19 mouse cellular contexts compared by ENCODE assay signal in genomic region chr13:9887261-9887660, GRCm38 (mm10).
DNase-seq lines count a peak whose midpoint lies in the region; ATAC-seq lines count a peak whose summit lies in the region.
"Had no signal": no experiment of that assay in that cellular context is flagged by ENCODE, and none has a peak within 500 bp of the region (broad histone marks: within the 10 kb centered on the region; RNA-seq: fewer than 3 reads in every experiment).

No protein-coding gene starts in this region.

- whole genome bisulfite sequencing in heart, embryonic 11.5 days (ENCODE audit: insufficient replicate concordance): 77% methylated on average over 5 of the region's 5 CpGs

- ATAC-seq in heart, embryonic 11.5 days (replicated peaks; ENCODE audit: insufficient number of reproducible peaks, low FRiP score, low TSS enrichment): no peak
- ATAC-seq: activated CD4-positive, CD25-positive, alpha-beta regulatory T cell, adult 4 months; CD4-positive, CD25-positive, alpha-beta regulatory T cell, adult 4 months; Patski had no signal

- intact Hi-C loops in heart, postnatal 25 days (cut with DNase I): loop anchor here (10.0 kb wide), 1 partner anchor 1678 kb away; no protein-coding TSS in a partner anchor
- intact Hi-C loops in heart, postnatal 10 days (cut with DNase I): loop anchor here (10.0 kb wide), 2 partner anchors 648 to 828 kb away; no protein-coding TSS in a partner anchor

- H3K4me1 ChIP-seq in heart, embryonic 11.5 days (ENCODE audit: control insufficient read depth, insufficient read depth, low read length): no peaks in the 10 kb centered on the region; the same call in 1 of the 2 replicates

- H3K27me3 ChIP-seq in heart, embryonic 11.5 days (ENCODE audit: control insufficient read depth, insufficient read depth, low read length): no peaks in the 10 kb centered on the region
- H3K27me3 ChIP-seq: CH12.LX, Patski had no signal

- no peak overlapping the region for H3K27ac ChIP-seq in heart, embryonic 11.5 days (ENCODE audit: low read depth, low read length)

- DNase-seq in heart, adult 11 months: peak; percentile 90
- no peak for DNase-seq in heart, adult 8-10 months (ENCODE audit: low spot score)
- peak; percentile 14 to 15 for DNase-seq in heart, adult 18-20 months
- no peak for DNase-seq in heart, postnatal 25 days (ENCODE audit: low spot score)
- DNase-seq in heart, postnatal 10 days: peak; percentile 15 to 18
- peak; percentile 32 for DNase-seq in lung, postnatal 36 days
- no peak for DNase-seq in lung, postnatal 4 days
- DNase-seq: adrenal gland, adult 2 months; adrenal gland, adult 8-10 months; adrenal gland, postnatal 10 days; B cell, adult 2 months; cerebellum, adult 11 months; cerebellum, adult 11-12 months had no signal

- no peaks in the 10 kb centered on the region for H3K9me3 ChIP-seq in heart, embryonic 11.5 days (replicated peaks; ENCODE audit: control insufficient read depth, low read length)
- H3K9me3 ChIP-seq: G1E had no signal

- H3K9ac ChIP-seq in heart, embryonic 11.5 days (ENCODE audit: low read depth, low read length): no peak overlapping the region

- H3K4me2 ChIP-seq in heart, embryonic 11.5 days: no peak overlapping the region

- no peaks in the 10 kb centered on the region for H3K36me3 ChIP-seq in heart, embryonic 11.5 days (ENCODE audit: control insufficient read depth, insufficient read depth, low read length)
- H3K36me3 ChIP-seq: G1E had no signal

- no peak overlapping the region for H3K4me3 ChIP-seq in heart, embryonic 11.5 days (ENCODE audit: low read depth, low read length)

Comparison
In these comparisons a context has a peak if more than half of its experiments do, and no peak if none do; other contexts are left out.
1. DNase-seq: peak in heart, adult 11 months (single experiment), heart, adult 18-20 months (2 of 2), heart, postnatal 10 days (2 of 2) and lung, postnatal 36 days (single experiment); none in heart, adult 8-10 months (single experiment), heart, postnatal 25 days (single experiment) and lung, postnatal 4 days (0 of 2).